Comparison of ENCODE assay signal across 9 mouse cellular contexts in genomic region chr11:59624017-59624630, GRCm38 (mm10). TPM values are rescaled to one million over a fixed set of nuclear protein-coding genes. Genes with fewer than 3 reads are reported as not detected.
DNase-seq lines count a peak whose midpoint lies in the region; ATAC-seq lines count a peak whose summit lies in the region.
"Had no signal": no experiment of that assay in that cellular context is flagged by ENCODE, and none has a peak within 500 bp of the region (broad histone marks: within the 10 kb centered on the region; RNA-seq: fewer than 3 reads in every experiment).

No protein-coding gene starts in this region.

- WGBS in kidney, embryonic 15.5 days, result 30% methylated on average over 6 of the region's 6 CpGs
- 29% methylated on average over 6 of the region's 6 CpGs for WGBS in limb, embryonic 15.5 days

- peak; percentile 53 to 60 for DNase-seq in B cell, adult 2 months
- peak; percentile 77 for DNase-seq in MEL-GATA-1-ER (ENCODE audit: extremely low read depth, low read depth)
- DNase-seq in cerebellum, postnatal 36 days, result peak; percentile 70 to 80
- peak; percentile 52 for DNase-seq in gastrocnemius, postnatal 14 days
- peak; percentile 43 for DNase-seq in retina, postnatal 7 days (ENCODE audit: low read depth, low spot score)

- H3K27me3 ChIP-seq in kidney, embryonic 15.5 days, result peaks cover 9% of the 10 kb centered on the region; the same call in 1 of the 2 replicates
- no peaks in the 10 kb centered on the region for H3K27me3 ChIP-seq in limb, embryonic 15.5 days
- H3K27me3 ChIP-seq: limb, embryonic 12.5 days had no signal

- intact Hi-C loops in gastrocnemius, postnatal 14 days (cut with DNase I; ENCODE audit: low total_unique reads), result no loop called here

- H3K4me3 ChIP-seq in kidney, embryonic 15.5 days (replicated peaks), result no peak overlapping the region
- no peak overlapping the region for H3K4me3 ChIP-seq in limb, embryonic 15.5 days
- H3K4me3 ChIP-seq: limb, embryonic 12.5 days had no signal

- no peaks in the 10 kb centered on the region for H3K4me1 ChIP-seq in kidney, embryonic 15.5 days
- H3K4me1 ChIP-seq in limb, embryonic 15.5 days, result no peaks in the 10 kb centered on the region
- H3K4me1 ChIP-seq: limb, embryonic 12.5 days had no signal

- H3K27ac ChIP-seq in kidney, embryonic 15.5 days, result no peak overlapping the region
- H3K27ac ChIP-seq in limb, embryonic 15.5 days, result no peak overlapping the region
- H3K27ac ChIP-seq: limb, embryonic 12.5 days had no signal

- H3K9ac ChIP-seq in kidney, embryonic 15.5 days, result no peak overlapping the region
- no peak overlapping the region for H3K9ac ChIP-seq in limb, embryonic 15.5 days
- H3K9ac ChIP-seq: limb, embryonic 12.5 days had no signal

- ATAC-seq in kidney, embryonic 15.5 days (replicated peaks; ENCODE audit: low FRiP score), result 0 out of 2 replicates have a peak, but pooled peaks have one; percentile 33
- ATAC-seq in limb, embryonic 15.5 days (ENCODE audit: insufficient number of reproducible peaks, low FRiP score, low TSS enrichment, low read depth), result peak; percentile 72; the same call in 1 of the 2 replicates
- ATAC-seq in erythroid progenitor cell, adult 5-6 weeks (replicated peaks; ENCODE audit: low FRiP score, poor library complexity, severe bottlenecking), result no peak

- no peaks in the 10 kb centered on the region for H3K36me3 ChIP-seq in kidney, embryonic 15.5 days
- no peaks in the 10 kb centered on the region for H3K36me3 ChIP-seq in limb, embryonic 15.5 days
- H3K36me3 ChIP-seq: limb, embryonic 12.5 days had no signal

- H3K4me2 ChIP-seq in kidney, embryonic 15.5 days, result no peak overlapping the region
- no peak overlapping the region for H3K4me2 ChIP-seq in limb, embryonic 15.5 days
- H3K4me2 ChIP-seq: limb, embryonic 12.5 days had no signal

- H3K9me3 ChIP-seq in kidney, embryonic 15.5 days (replicated peaks), result no peaks in the 10 kb centered on the region
- H3K9me3 ChIP-seq in limb, embryonic 15.5 days, result no peaks in the 10 kb centered on the region
- H3K9me3 ChIP-seq: limb, embryonic 12.5 days had no signal

RNA-seq across cellular contexts. Expression of gene Olfr223, which starts 31.0 kb away (rescaled TPM):
- total RNA-seq in gastrocnemius, postnatal 14 days (2021), result not detected
- not detected in 2 replicates for polyA plus RNA-seq in kidney, embryonic 15.5 days (2015; fragmentation: Nextera tagmentation; extraction: Ambion mirVana)
- polyA plus RNA-seq in limb, embryonic 15.5 days (2015; fragmentation: Nextera tagmentation; extraction: Ambion mirVana), result not detected in 2 replicates
- not detected in 2 replicates for total RNA-seq in erythroid progenitor cell, adult 5-6 weeks (2015; ENCODE audit: low replicate concordance)
- not detected in 2 replicates for total RNA-seq in erythroid progenitor cell, adult 5-6 weeks (2017; ENCODE audit: low replicate concordance)
- polyA plus RNA-seq: limb, embryonic 12.5 days had no signal

RNA-seq across cellular contexts. Expression of gene Mprip, which starts 37.0 kb away (rescaled TPM):
- total RNA-seq in gastrocnemius, postnatal 14 days (2021), result 100 to 1,000 TPM in 1 of 2 experiments, 10 to 100 TPM in 1; 94.7 to 120 TPM
- 46.7 and 51.3 TPM in 2 replicates for polyA plus RNA-seq in kidney, embryonic 15.5 days (2015; fragmentation: Nextera tagmentation; extraction: Ambion mirVana)
- 55.4 and 56.7 TPM in 2 replicates for polyA plus RNA-seq in limb, embryonic 15.5 days (2015; fragmentation: Nextera tagmentation; extraction: Ambion mirVana)
- total RNA-seq in erythroid progenitor cell, adult 5-6 weeks (2015; ENCODE audit: low replicate concordance), result 21.4 and 38.2 TPM in 2 replicates
- 20.7 and 44.4 TPM in 2 replicates for total RNA-seq in erythroid progenitor cell, adult 5-6 weeks (2017; ENCODE audit: low replicate concordance)

RNA-seq across cellular contexts. Expression of gene Olfr222, which starts 48.1 kb away (rescaled TPM):
- total RNA-seq in gastrocnemius, postnatal 14 days (2021), result not detected
- not detected in 2 replicates for polyA plus RNA-seq in kidney, embryonic 15.5 days (2015; fragmentation: Nextera tagmentation; extraction: Ambion mirVana)
- polyA plus RNA-seq in limb, embryonic 15.5 days (2015; fragmentation: Nextera tagmentation; extraction: Ambion mirVana), result not detected in 2 replicates
- total RNA-seq in erythroid progenitor cell, adult 5-6 weeks (2015; ENCODE audit: low replicate concordance), result not detected in 2 replicates
- not detected in 2 replicates for total RNA-seq in erythroid progenitor cell, adult 5-6 weeks (2017; ENCODE audit: low replicate concordance)
- polyA plus RNA-seq: limb, embryonic 12.5 days had no signal
